Mouse (Mus musculus): ENCODE measurements around the gene Obsl1. TPM values are rescaled to one million over a fixed set of nuclear protein-coding genes. Genes with fewer than 3 reads are reported as not detected.

Gene Obsl1
- polyA plus RNA-seq, 1 experiment from 2014 or later = 85.1 TPM

DNA sequence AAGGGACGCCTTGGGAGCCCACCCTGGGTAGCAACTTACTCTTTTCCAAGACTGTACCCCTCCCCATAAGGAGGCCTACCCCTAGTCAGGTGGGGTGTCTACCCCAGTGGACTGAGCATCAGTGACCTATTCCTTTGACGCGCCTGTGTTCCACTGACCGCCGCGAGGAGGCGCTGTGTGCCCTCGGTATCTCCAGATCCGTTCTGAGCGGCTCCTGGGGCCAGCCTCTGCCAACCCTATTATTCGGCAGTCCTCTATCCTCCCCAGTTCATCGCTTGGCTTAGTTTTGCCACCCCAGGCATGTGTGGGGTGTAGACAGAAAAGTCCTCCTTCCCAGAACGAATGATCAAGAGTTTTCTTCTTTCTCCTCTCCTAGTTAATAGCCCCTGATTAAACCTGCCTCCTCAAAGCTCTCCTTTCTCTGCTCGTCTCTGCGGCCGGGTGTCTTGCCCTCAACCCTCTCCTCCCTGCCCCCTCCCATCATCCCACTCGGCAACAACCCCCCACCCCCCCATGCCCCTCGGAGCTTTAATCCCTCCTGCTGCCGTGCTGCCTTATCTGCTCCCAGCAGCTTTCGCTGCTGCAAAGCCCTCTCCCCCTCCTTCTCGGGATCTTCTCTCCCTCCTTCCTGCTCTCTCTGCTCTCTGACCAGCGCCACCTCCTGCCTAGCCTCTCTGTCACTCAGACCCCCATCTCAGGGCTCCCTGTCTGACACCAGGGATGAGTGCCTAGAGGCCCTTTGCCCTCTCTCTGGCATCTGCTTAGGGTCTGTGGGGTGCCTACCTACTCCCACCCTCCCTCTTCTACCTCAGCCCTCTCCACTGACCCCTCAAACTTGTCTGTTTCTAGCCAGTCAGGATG lies 60.3 kb downstream of the Obsl1 start:
- WGBS = 1% methylated on average over 22 of the region's 22 CpGs
- H3K4me1 ChIP-seq = peaks cover 67% of the 10 kb centered on the region
- no peak overlapping the region for H3K27ac ChIP-seq
- peaks cover 81% of the 10 kb centered on the region for H3K27me3 ChIP-seq
- peaks cover 12% of the 10 kb centered on the region for H3K36me3 ChIP-seq
- H3K4me2 ChIP-seq (replicated peaks) = peak overlapping the region; percentile 51
- peak overlapping the region; percentile 31; the same call in 1 of the 2 replicates for H3K9ac ChIP-seq
- H3K4me3 ChIP-seq = peak overlapping the region; percentile 19; the same call in 1 of the 2 replicates
- ATAC-seq (ENCODE audit: low FRiP score, low read depth) = no peak
- no peaks in the 10 kb centered on the region for H3K9me3 ChIP-seq

DNA sequence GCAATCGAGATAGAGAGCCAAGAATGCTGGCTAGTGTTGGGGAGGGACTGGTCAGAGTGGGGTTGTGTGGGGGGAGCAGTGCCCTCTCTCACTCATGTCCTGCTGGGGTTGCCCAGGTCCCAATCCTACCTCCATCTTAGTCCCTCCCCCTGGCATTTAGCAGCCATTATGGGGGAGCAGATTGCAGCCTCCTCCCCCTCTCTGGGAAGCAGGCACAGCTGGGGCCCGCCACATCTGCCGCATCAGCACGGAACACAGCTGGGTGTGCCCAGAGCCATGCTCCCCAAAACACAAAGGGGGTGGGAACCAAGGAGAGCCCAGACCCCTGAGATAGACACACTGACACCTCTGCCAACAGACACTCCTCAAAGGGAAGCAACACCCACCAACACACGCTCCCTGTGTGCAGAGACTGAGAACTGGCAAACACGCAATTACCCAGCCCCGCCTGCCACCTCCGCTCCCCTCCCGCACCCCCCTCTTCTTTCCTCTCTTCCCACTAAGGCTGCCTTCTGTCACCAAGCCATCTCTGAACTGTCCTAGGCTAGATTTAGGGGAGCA lies 61.0 kb downstream of the Obsl1 start:
- Histone ChIP-seq H3K4me2 (replicated peaks) (peak overlapping the region; percentile 51; the same call in 1 of the 2 replicates), H3K27me3 (peaks cover 73% of the 10 kb centered on the region), H3K9me3 (no peaks in the 10 kb centered on the region), H3K4me3 (no peak overlapping the region), H3K9ac (no peak overlapping the region), H3K27ac (no peak overlapping the region), H3K36me3 (peaks cover 19% of the 10 kb centered on the region), H3K4me1 (peaks cover 59% of the 10 kb centered on the region)
- WGBS = 6% methylated on average over 9 of the region's 9 CpGs
- no peak for ATAC-seq (ENCODE audit: low FRiP score, low read depth)

DNA sequence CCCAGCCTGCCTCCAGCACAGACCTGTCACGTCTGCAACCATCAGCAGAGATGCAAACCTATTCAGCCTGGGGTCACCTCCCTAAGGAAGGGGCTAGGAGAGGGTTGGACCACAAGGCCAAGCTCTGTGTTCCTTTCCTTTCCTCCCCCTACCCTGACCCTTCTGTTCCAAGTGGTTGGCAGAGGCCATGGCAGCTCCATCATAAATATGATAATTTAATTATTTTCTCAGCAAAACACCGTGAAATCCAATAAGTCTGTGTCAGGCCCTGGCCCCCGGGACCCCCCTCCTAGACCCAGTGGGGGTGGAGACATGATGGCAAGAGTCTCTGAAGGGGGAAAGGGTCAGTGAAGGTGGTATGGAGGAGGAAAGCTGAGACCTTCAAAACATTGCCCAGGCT lies 62.0 kb downstream of the Obsl1 start:
- peaks cover 49% of the 10 kb centered on the region for H3K4me1 ChIP-seq
- H3K27me3 ChIP-seq = peaks cover 63% of the 10 kb centered on the region
- WGBS = 42% methylated on average over 3 of the region's 3 CpGs
- H3K9me3 ChIP-seq = no peaks in the 10 kb centered on the region
- no peak for ATAC-seq (ENCODE audit: low FRiP score, low read depth)
- H3K9ac ChIP-seq = no peak overlapping the region
- no peak overlapping the region for H3K27ac ChIP-seq
- H3K4me3 ChIP-seq = no peak overlapping the region
- H3K4me2 ChIP-seq (replicated peaks) = no peak overlapping the region
- peaks cover 19% of the 10 kb centered on the region for H3K36me3 ChIP-seq

DNA sequence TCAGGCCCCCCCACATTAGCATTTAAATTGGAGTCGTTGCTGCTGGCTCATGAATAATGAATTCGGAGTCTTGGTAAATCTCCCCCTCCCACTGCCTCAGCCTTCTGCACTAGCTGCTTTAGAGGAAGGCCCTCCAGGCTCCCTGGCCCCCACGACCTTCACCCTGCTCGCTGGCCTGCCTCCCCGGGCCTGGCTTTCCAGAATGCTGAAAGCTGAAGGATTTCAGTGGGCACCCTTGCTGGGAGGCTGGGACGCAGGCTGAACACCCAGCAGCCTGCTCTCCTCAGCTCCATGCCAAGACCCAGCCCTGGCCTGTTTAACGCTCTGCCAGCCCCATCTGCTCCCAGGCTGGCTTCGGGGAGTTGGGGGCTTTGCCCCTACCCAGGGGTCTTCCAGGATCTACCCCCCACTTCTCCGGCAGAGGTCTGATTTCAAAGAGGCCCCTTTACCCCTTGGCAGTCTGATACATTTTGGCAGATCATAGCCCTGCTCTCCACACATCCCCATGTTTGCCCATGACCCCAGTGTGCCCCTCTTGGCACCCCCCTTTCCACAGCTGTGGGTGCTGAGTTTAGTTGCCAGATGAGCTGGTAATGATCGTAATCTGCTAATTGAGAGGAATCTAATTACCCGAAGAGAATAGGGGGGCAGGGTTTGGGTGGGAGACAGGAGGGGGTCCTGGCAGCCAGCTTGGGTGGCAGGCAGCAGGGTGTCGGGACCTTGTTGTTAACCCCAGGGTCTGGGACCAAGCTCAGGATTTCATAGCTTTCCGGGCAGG lies 62.8 kb downstream of the Obsl1 start:
- WGBS = 28% methylated on average over 13 of the region's 13 CpGs
- Histone ChIP-seq H3K4me3 (no peak overlapping the region), H3K27me3 (peaks cover 55% of the 10 kb centered on the region), H3K9ac (no peak overlapping the region), H3K9me3 (no peaks in the 10 kb centered on the region), H3K36me3 (peaks cover 19% of the 10 kb centered on the region), H3K27ac (no peak overlapping the region), H3K4me2 (replicated peaks) (no peak overlapping the region), H3K4me1 (peaks cover 43% of the 10 kb centered on the region)
- no peak for ATAC-seq (ENCODE audit: low FRiP score, low read depth)

DNA sequence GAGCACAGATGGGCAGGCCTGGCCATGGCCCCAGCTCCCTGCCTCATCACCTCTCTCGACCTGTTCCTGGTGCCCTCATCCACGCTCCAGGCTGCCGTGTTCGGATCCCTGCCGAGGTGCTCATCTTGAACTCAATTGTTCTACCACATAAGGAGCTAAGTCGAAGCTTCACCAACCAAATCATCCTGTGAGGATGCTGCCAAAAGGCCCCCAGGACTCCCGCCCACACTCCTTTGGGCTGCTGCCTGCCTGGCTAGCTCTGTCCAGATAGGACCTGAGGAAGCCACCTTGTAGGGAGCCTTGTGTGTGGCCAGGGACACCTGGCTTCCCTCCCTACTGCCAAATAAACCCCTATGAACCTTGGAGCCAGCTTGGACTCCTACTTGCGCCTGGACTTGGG lies 63.4 kb downstream of the Obsl1 start:
- Histone ChIP-seq H3K36me3 (peaks cover 19% of the 10 kb centered on the region), H3K4me1 (peaks cover 37% of the 10 kb centered on the region), H3K4me2 (replicated peaks) (no peak overlapping the region), H3K27me3 (peaks cover 49% of the 10 kb centered on the region), H3K4me3 (no peak overlapping the region), H3K27ac (no peak overlapping the region), H3K9ac (no peak overlapping the region), H3K9me3 (no peaks in the 10 kb centered on the region)
- ATAC-seq (ENCODE audit: low FRiP score, low read depth) = no peak
- WGBS = 54% methylated on average over 8 of the region's 8 CpGs

DNA sequence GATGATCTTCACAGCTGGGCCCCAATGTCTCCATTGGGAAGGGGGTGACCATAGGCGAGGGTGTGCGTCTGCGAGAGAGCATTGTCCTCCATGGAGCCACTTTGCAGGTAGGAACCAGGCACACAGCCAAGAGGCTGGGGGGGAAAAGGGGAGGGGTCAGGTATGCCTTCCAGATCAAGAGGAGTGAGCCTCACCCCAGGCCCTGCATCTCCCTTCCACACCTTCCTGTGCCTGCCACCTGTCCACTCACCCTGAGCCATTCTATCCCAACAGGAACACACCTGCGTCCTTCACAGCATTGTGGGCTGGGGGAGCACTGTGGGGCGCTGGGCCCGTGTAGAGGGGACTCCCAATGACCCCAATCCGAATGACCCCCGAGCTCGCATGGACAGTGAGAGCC lies 64.1 kb downstream of the Obsl1 start:
- 82% methylated on average over 9 of the region's 9 CpGs for WGBS
- no peak overlapping the region for H3K27ac ChIP-seq
- H3K36me3 ChIP-seq = peaks cover 19% of the 10 kb centered on the region
- H3K4me1 ChIP-seq = peaks cover 36% of the 10 kb centered on the region
- no peak overlapping the region for H3K9ac ChIP-seq
- H3K27me3 ChIP-seq = peaks cover 42% of the 10 kb centered on the region
- no peaks in the 10 kb centered on the region for H3K9me3 ChIP-seq
- H3K4me2 ChIP-seq (replicated peaks) = no peak overlapping the region
- no peak for ATAC-seq (ENCODE audit: low FRiP score, low read depth)
- H3K4me3 ChIP-seq = no peak overlapping the region

DNA sequence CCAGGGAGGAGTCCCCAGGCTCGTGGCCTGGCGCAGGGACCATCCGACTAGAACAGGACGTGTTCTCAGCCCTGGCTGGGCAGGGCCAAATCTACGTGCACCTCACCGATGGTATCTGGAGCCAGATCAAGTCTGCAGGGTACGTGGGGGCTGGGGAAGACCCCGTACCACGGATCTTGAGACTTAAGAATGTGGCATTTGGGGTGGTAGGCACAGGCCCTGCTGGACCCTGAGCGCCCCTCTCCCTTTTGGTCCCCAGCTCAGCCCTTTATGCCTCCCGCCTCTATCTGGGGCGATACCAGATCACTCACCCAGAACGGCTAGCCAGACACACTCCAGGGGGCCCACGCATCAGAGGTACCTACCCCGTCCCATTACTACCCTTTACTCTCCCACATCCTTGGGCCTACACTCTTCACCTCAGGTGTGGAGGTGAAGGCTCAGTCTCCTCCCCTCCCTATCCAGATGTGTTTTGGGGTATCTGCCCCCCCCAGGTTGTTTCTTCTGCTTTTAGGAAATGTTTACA lies 64.7 kb downstream of the Obsl1 start:
- Histone ChIP-seq H3K36me3 (peaks cover 19% of the 10 kb centered on the region), H3K27me3 (peaks cover 36% of the 10 kb centered on the region), H3K9ac (no peak overlapping the region), H3K9me3 (no peaks in the 10 kb centered on the region), H3K27ac (no peak overlapping the region), H3K4me2 (replicated peaks) (no peak overlapping the region), H3K4me1 (peaks cover 36% of the 10 kb centered on the region), H3K4me3 (no peak overlapping the region)
- no peak for ATAC-seq (ENCODE audit: low FRiP score, low read depth)
- 88% methylated on average over 15 of the region's 15 CpGs for WGBS

DNA sequence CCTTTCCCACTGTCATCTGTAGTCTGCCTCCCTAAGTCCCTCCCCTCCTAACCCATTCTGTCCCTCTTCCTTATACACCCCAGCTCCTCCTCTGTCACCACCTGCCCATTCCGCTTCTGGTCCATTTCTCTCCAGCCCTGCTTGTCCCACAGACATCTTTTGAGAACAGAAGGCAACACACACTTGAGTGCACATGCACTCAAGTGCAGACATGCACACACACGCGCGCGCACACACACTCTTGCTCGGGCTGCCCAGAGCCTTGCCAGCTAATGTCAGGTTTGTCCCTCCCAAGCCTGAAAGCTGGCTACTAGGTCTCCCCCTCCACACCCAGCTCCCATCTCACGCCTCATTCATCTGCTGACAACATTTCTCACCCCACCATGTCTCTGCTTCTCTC lies 65.6 kb downstream of the Obsl1 start:
- H3K9ac ChIP-seq = no peak overlapping the region
- no peak overlapping the region for H3K4me2 ChIP-seq (replicated peaks)
- H3K4me3 ChIP-seq = no peak overlapping the region
- H3K36me3 ChIP-seq = peaks cover 19% of the 10 kb centered on the region
- peaks cover 27% of the 10 kb centered on the region for H3K27me3 ChIP-seq
- H3K27ac ChIP-seq = no peak overlapping the region
- H3K4me1 ChIP-seq = peaks cover 31% of the 10 kb centered on the region
- H3K9me3 ChIP-seq = no peaks in the 10 kb centered on the region
- WGBS = 94% methylated on average over 7 of the region's 7 CpGs
- no peak for ATAC-seq (ENCODE audit: low FRiP score, low read depth)

DNA sequence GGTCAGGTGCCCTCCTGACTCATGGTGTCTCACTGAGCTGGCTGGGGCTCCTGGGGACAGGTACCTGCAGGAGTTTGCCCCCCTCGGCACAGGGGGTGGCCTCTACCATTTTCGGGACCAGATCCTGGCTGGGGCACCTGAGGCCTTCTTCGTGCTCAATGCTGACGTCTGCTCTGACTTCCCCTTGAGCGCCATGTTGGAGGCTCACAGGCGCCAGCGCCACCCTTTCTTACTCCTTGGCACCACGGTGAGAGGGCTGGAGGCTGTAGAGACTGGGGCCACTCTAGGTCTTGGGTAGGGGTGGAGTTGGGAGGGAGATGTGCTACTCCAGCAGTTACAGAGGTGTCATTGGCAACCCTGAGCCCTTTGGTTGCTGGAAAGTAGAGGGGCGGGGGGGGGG lies 67.5 kb downstream of the Obsl1 start:
- no peak overlapping the region for H3K27ac ChIP-seq
- no peaks in the 10 kb centered on the region for H3K9me3 ChIP-seq
- H3K4me3 ChIP-seq = no peak overlapping the region
- WGBS = 74% methylated on average over 8 of the region's 9 CpGs
- H3K27me3 ChIP-seq = peaks cover 9% of the 10 kb centered on the region
- peaks cover 19% of the 10 kb centered on the region for H3K36me3 ChIP-seq
- peaks cover 21% of the 10 kb centered on the region for H3K4me1 ChIP-seq
- no peak for ATAC-seq (ENCODE audit: low FRiP score, low read depth)
- H3K9ac ChIP-seq = no peak overlapping the region
- no peak overlapping the region for H3K4me2 ChIP-seq (replicated peaks)

DNA sequence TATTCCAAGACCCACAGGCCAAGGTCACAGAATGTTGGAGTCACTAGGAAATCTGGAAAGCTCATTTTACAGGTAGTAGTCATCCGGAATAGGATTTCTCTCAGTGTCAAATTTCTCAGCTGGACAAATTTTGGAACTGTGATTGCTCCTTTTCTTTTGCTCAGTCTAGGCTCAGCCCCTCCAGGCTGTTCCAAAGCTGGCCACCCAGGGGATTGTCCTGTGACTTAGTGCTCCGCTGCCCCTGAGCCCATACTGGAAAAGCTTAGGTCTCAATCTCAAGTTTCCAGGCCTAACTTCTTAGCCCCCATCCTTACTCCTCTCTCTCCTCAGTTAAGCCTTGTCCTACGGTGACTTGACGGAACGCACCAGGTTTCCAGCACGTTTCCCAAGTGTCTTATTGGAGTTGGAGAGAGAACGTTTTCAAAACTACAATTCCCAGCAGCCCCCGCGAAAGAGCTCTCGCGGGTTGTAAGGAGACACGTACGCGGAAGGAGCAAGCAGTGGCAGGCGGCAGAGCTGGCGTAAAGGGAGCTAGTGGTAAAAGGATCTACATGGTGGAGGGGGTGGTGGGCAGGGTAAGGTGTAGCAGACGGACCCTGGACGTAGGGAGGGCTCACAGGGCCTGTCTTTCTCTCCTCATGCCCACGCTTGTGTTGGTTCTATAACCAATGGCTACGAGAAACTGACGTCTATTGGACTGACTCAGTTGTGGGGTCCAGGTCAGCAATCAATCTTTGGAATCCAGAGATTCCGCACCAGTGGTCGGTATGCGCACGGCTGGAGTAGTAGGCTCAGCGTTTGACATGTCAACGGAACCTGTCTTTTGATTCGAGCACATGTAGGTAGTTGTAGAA lies 70.5 kb downstream of the Obsl1 start, which contains the start of gene Gmppa:
TSS of gene Gmppa (plus strand) at position 456 of the 854 bp plus-strand sequence.
- Histone ChIP-seq H3K4me2 (replicated peaks) (peak within 1 kb of the TSS; percentile 64), H3K9ac (peak within 1 kb of the TSS; percentile 73), H3K9me3 (no peaks in the 10 kb centered on the region), H3K4me3 (peak within 1 kb of the TSS; percentile 56), H3K4me1 (peaks cover 18% of the 10 kb centered on the region), H3K27ac (peak within 1 kb of the TSS; percentile 63), H3K36me3 (peaks cover 12% of the 10 kb centered on the region), H3K27me3 (peaks cover 12% of the 10 kb centered on the region)
- peak; percentile 91 for ATAC-seq (ENCODE audit: low FRiP score, low read depth)
- WGBS = 3% methylated on average over 28 of the region's 28 CpGs
